Mouse (Mus musculus): ENCODE measurements at regions not wholly inside any gene's neighbourhood (a gene's known extent, or its start where the extent isn't known, plus 50 kb on each side); places are given as distances from the start of the nearest gene placed in this dataset.

- no peaks in the 10 kb centered on the region for H3K36me3 ChIP-seq (ENCODE audit: control insufficient read depth, insufficient read depth)
- H3K4me3 ChIP-seq (ENCODE audit: low read length): no peak overlapping the region
Observed at GRCm38 (mm10) chr11:56215706-56216105, 174.9 kb upstream of the Nmur2 start.

GRCm38 (mm10) chr11:56201844-56202243, 161.0 kb upstream of the Nmur2 start:
- no peak for ATAC-seq (replicated peaks; ENCODE audit: extremely low read depth, insufficient read depth, low FRiP score)
- Histone ChIP-seq H3K27ac (ENCODE audit: low read length) (no peak overlapping the region), H3K27me3 (ENCODE audit: control insufficient read depth, insufficient read depth, low read length) (no peaks in the 10 kb centered on the region), H3K4me3 (ENCODE audit: low read length) (no peak overlapping the region), H3K4me2 (ENCODE audit: low read depth, low read length) (no peak overlapping the region), H3K4me1 (ENCODE audit: control insufficient read depth, insufficient read depth, low read length) (no peaks in the 10 kb centered on the region), H3K36me3 (ENCODE audit: control insufficient read depth, insufficient read depth) (no peaks in the 10 kb centered on the region), H3K9me3 (replicated peaks; ENCODE audit: control insufficient read depth, low read length) (no peaks in the 10 kb centered on the region), H3K9ac (ENCODE audit: low read length) (no peak overlapping the region)
- WGBS: 79% methylated on average over 3 of the region's 3 CpGs

More at GRCm38 (mm10) chr11:56215706-56216105, 174.9 kb upstream of the Nmur2 start:
- Histone ChIP-seq H3K9me3 (replicated peaks; ENCODE audit: control insufficient read depth, low read length) (no peaks in the 10 kb centered on the region), H3K27ac (ENCODE audit: low read length) (no peak overlapping the region), H3K4me2 (ENCODE audit: low read depth, low read length) (no peak overlapping the region), H3K4me1 (ENCODE audit: control insufficient read depth, insufficient read depth, low read length) (no peaks in the 10 kb centered on the region), H3K9ac (ENCODE audit: low read length) (no peak overlapping the region), H3K27me3 (ENCODE audit: control insufficient read depth, insufficient read depth, low read length) (no peaks in the 10 kb centered on the region)
- 69% methylated on average over 2 of the region's 2 CpGs for WGBS
- ATAC-seq (replicated peaks; ENCODE audit: extremely low read depth, insufficient read depth, low FRiP score): no peak

- Histone ChIP-seq H3K27me3 (ENCODE audit: control insufficient read depth, insufficient read depth, low read length) (no peaks in the 10 kb centered on the region), H3K4me2 (ENCODE audit: low read depth, low read length) (no peak overlapping the region), H3K27ac (ENCODE audit: low read length) (no peak overlapping the region), H3K9ac (ENCODE audit: low read length) (no peak overlapping the region), H3K4me1 (ENCODE audit: control insufficient read depth, insufficient read depth, low read length) (no peaks in the 10 kb centered on the region), H3K36me3 (ENCODE audit: control insufficient read depth, insufficient read depth) (no peaks in the 10 kb centered on the region), H3K9me3 (replicated peaks; ENCODE audit: control insufficient read depth, low read length) (no peaks in the 10 kb centered on the region), H3K4me3 (ENCODE audit: low read length) (no peak overlapping the region)
- ATAC-seq (replicated peaks; ENCODE audit: extremely low read depth, insufficient read depth, low FRiP score): no peak
- WGBS: 74% methylated on average over 3 of the region's 3 CpGs
Observed at GRCm38 (mm10) chr11:56195316-56195715, 154.5 kb upstream of the Nmur2 start.

GRCm38 (mm10) chr11:56193426-56193825, 152.6 kb upstream of the Nmur2 start:
- 55% methylated on average over 2 of the region's 2 CpGs for WGBS
- ATAC-seq (replicated peaks; ENCODE audit: extremely low read depth, insufficient read depth, low FRiP score): no peak
- H3K36me3 ChIP-seq (ENCODE audit: control insufficient read depth, insufficient read depth): no peaks in the 10 kb centered on the region

GRCm38 (mm10) chr11:56173895-56174294, 133.1 kb upstream of the Nmur2 start:
- Histone ChIP-seq H3K4me3 (ENCODE audit: low read length) (no peak overlapping the region), H3K9ac (ENCODE audit: low read length) (no peak overlapping the region), H3K27ac (ENCODE audit: low read length) (no peak overlapping the region), H3K27me3 (ENCODE audit: control insufficient read depth, insufficient read depth, low read length) (no peaks in the 10 kb centered on the region), H3K4me1 (ENCODE audit: control insufficient read depth, insufficient read depth, low read length) (no peaks in the 10 kb centered on the region), H3K9me3 (replicated peaks; ENCODE audit: control insufficient read depth, low read length) (no peaks in the 10 kb centered on the region; the same call in 1 of the 2 replicates), H3K36me3 (ENCODE audit: control insufficient read depth, insufficient read depth) (no peaks in the 10 kb centered on the region), H3K4me2 (ENCODE audit: low read depth, low read length) (no peak overlapping the region)
- WGBS: 85% methylated on average over 1 of the region's 1 CpGs
- ATAC-seq (replicated peaks; ENCODE audit: extremely low read depth, insufficient read depth, low FRiP score): no peak

More at GRCm38 (mm10) chr11:56193426-56193825, 152.6 kb upstream of the Nmur2 start:
- no peak overlapping the region for H3K27ac ChIP-seq (ENCODE audit: low read length)
- no peaks in the 10 kb centered on the region for H3K4me1 ChIP-seq (ENCODE audit: control insufficient read depth, insufficient read depth, low read length)
- no peak overlapping the region for H3K9ac ChIP-seq (ENCODE audit: low read length)
- H3K4me3 ChIP-seq (ENCODE audit: low read length): no peak overlapping the region
- H3K27me3 ChIP-seq (ENCODE audit: control insufficient read depth, insufficient read depth, low read length): no peaks in the 10 kb centered on the region
- no peak overlapping the region for H3K4me2 ChIP-seq (ENCODE audit: low read depth, low read length)
- H3K9me3 ChIP-seq (replicated peaks; ENCODE audit: control insufficient read depth, low read length): no peaks in the 10 kb centered on the region

- ATAC-seq (replicated peaks; ENCODE audit: extremely low read depth, insufficient read depth, low FRiP score): no peak
- no peak overlapping the region for H3K9ac ChIP-seq (ENCODE audit: low read length)
Observed at GRCm38 (mm10) chr11:56173246-56173645, 132.4 kb upstream of the Nmur2 start.

DNA sequence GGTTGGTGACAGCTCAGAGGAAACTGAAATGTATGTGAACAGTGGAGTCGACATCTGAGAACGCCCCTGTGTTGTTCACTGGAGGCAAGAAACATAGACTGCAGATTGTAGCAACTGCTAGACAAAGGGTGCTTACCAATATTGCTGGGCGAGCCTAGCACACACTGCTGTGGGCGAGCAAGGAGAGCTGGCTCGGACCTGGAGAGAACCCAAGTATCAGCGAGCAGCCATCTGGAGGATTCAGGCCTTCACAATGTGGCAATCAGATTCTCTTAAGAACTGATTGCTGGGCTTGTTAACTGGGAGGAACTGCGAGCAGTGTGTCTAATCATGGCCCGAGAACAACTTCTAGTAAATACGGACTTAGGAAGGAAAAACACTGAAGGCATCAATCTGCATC, 128.8 kb upstream of the Nmur2 start:
- Histone ChIP-seq H3K9me3 (replicated peaks; ENCODE audit: control insufficient read depth, low read length) (no peaks in the 10 kb centered on the region; the same call in 1 of the 2 replicates), H3K36me3 (ENCODE audit: control insufficient read depth, insufficient read depth) (no peaks in the 10 kb centered on the region), H3K4me3 (ENCODE audit: low read length) (no peak overlapping the region), H3K4me2 (ENCODE audit: low read depth, low read length) (no peak overlapping the region), H3K27ac (ENCODE audit: low read length) (no peak overlapping the region), H3K9ac (ENCODE audit: low read length) (no peak overlapping the region), H3K4me1 (ENCODE audit: control insufficient read depth, insufficient read depth, low read length) (no peaks in the 10 kb centered on the region), H3K27me3 (ENCODE audit: control insufficient read depth, insufficient read depth, low read length) (no peaks in the 10 kb centered on the region)
- 72% methylated on average over 9 of the region's 9 CpGs for WGBS
- ATAC-seq (replicated peaks; ENCODE audit: extremely low read depth, insufficient read depth, low FRiP score): no peak

More at GRCm38 (mm10) chr11:56173246-56173645, 132.4 kb upstream of the Nmur2 start:
- no peaks in the 10 kb centered on the region for H3K36me3 ChIP-seq (ENCODE audit: control insufficient read depth, insufficient read depth)
- no peaks in the 10 kb centered on the region for H3K4me1 ChIP-seq (ENCODE audit: control insufficient read depth, insufficient read depth, low read length)
- H3K27ac ChIP-seq (ENCODE audit: low read length): no peak overlapping the region
- no peak overlapping the region for H3K4me2 ChIP-seq (ENCODE audit: low read depth, low read length)
- H3K4me3 ChIP-seq (ENCODE audit: low read length): no peak overlapping the region
- no peaks in the 10 kb centered on the region; the same call in 1 of the 2 replicates for H3K9me3 ChIP-seq (replicated peaks; ENCODE audit: control insufficient read depth, low read length)
- WGBS: 67% methylated on average over 3 of the region's 3 CpGs
- H3K27me3 ChIP-seq (ENCODE audit: control insufficient read depth, insufficient read depth, low read length): no peaks in the 10 kb centered on the region

DNA sequence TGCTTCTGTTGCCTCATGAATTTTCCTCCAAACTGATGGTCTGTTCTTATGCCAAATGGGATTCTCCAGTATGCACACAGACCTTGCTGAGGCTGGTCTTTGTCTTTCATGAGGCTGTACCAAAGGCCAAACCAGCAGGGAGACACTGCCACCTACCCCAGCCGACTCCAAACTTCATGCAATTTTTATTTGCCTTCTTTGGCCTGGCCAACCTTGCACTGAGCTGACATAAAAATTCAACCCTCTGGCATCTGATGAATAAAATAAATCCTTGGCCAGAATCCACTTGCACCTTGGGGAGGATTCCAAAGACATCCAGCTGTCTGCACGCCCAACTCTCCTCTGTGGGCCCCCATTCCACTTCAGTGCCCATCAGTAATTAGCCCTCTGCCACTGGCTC, 126.0 kb upstream of the Nmur2 start:
- Histone ChIP-seq H3K4me1 (ENCODE audit: control insufficient read depth, insufficient read depth, low read length) (no peaks in the 10 kb centered on the region), H3K27me3 (ENCODE audit: control insufficient read depth, insufficient read depth, low read length) (no peaks in the 10 kb centered on the region), H3K9ac (ENCODE audit: low read length) (no peak overlapping the region), H3K27ac (ENCODE audit: low read length) (no peak overlapping the region), H3K4me2 (ENCODE audit: low read depth, low read length) (no peak overlapping the region), H3K9me3 (replicated peaks; ENCODE audit: control insufficient read depth, low read length) (no peaks in the 10 kb centered on the region), H3K4me3 (ENCODE audit: low read length) (no peak overlapping the region), H3K36me3 (ENCODE audit: control insufficient read depth, insufficient read depth) (no peaks in the 10 kb centered on the region)
- ATAC-seq (replicated peaks; ENCODE audit: extremely low read depth, insufficient read depth, low FRiP score): no peak
- WGBS: 74% methylated on average over 2 of the region's 2 CpGs

DNA sequence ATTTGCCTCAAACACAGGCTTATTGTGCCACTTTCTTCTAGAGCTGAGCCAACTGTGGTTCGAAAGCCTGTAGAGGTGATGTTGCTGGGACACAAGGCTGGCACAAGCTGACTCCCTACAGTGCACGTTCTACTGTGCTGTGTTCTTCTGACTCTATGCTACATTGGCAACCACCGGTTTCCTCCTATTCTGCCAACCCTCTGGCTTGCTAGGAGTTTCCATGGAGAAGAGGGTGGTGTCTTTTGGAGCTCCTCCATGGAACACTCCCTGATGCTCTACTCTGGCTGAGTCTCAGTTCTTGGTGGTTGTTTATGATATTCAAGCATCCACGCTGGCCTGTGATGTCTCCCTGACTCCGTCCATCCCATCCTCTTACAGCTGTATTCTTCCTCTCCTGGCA, 124.9 kb upstream of the Nmur2 start:
- no peak overlapping the region for H3K4me3 ChIP-seq (ENCODE audit: low read length)
- WGBS: 83% methylated on average over 5 of the region's 5 CpGs
- H3K9me3 ChIP-seq (replicated peaks; ENCODE audit: control insufficient read depth, low read length): no peaks in the 10 kb centered on the region
- H3K27ac ChIP-seq (ENCODE audit: low read length): no peak overlapping the region
- no peak overlapping the region for H3K9ac ChIP-seq (ENCODE audit: low read length)
- H3K4me1 ChIP-seq (ENCODE audit: control insufficient read depth, insufficient read depth, low read length): no peaks in the 10 kb centered on the region
- no peak for ATAC-seq (replicated peaks; ENCODE audit: extremely low read depth, insufficient read depth, low FRiP score)
- H3K36me3 ChIP-seq (ENCODE audit: control insufficient read depth, insufficient read depth): no peaks in the 10 kb centered on the region
- no peak overlapping the region for H3K4me2 ChIP-seq (ENCODE audit: low read depth, low read length)
- H3K27me3 ChIP-seq (ENCODE audit: control insufficient read depth, insufficient read depth, low read length): no peaks in the 10 kb centered on the region

- 56% methylated on average over 2 of the region's 2 CpGs for WGBS
- no peaks in the 10 kb centered on the region for H3K36me3 ChIP-seq (ENCODE audit: control insufficient read depth, insufficient read depth)
- no peak overlapping the region for H3K9ac ChIP-seq (ENCODE audit: low read length)
- ATAC-seq (replicated peaks; ENCODE audit: extremely low read depth, insufficient read depth, low FRiP score): no peak
- no peak overlapping the region for H3K4me3 ChIP-seq (ENCODE audit: low read length)
- no peaks in the 10 kb centered on the region for H3K4me1 ChIP-seq (ENCODE audit: control insufficient read depth, insufficient read depth, low read length)
- no peak overlapping the region for H3K27ac ChIP-seq (ENCODE audit: low read length)
- no peaks in the 10 kb centered on the region for H3K9me3 ChIP-seq (replicated peaks; ENCODE audit: control insufficient read depth, low read length)
- no peak overlapping the region for H3K4me2 ChIP-seq (ENCODE audit: low read depth, low read length)
- H3K27me3 ChIP-seq (ENCODE audit: control insufficient read depth, insufficient read depth, low read length): no peaks in the 10 kb centered on the region
Observed at GRCm38 (mm10) chr11:56160286-56160685, 119.5 kb upstream of the Nmur2 start.

All from heart, embryonic 16.5 days (tissue).